Mouse (Mus musculus) heart, postnatal 0 days (tissue): ENCODE data around the gene Mpo.

Experiments used
- CTCF ChIP-seq: IDR thresholded peaks from 2 replicates; pipeline ENCODE4 v1.5.1; 2016; ENCODE audit warnings: antibody characterized with exemption, control low read depth, low read depth
- EP300 ChIP-seq: IDR thresholded peaks from 2 replicates; pipeline ENCODE4 v1.6.1; 2016; ENCODE audit warnings: antibody characterized with exemption, low read depth

- TF ChIP-seq CTCF: no peak
- TF ChIP-seq EP300: no peak
Measured at GRCm38 (mm10) chr11:87768745-87769144, 24.6 kb upstream of the Mpo start.
